Mouse (Mus musculus) monocyte, adult 59 days (primary cell): ENCODE results near the gene Hsf5. TPM values are rescaled to one million over a fixed set of nuclear protein-coding genes. Genes with fewer than 3 reads are reported as not detected.

ENCODE experiments used
- total RNA-seq, 2 experiments: library from RNA; stranded (reverse); gene quantifications; one replicate each; pipeline ENCODE4 v1.2.4; 2023

Gene Hsf5
- total RNA-seq = under 1 TPM; 0.15 to 0.18 TPM

DNA sequence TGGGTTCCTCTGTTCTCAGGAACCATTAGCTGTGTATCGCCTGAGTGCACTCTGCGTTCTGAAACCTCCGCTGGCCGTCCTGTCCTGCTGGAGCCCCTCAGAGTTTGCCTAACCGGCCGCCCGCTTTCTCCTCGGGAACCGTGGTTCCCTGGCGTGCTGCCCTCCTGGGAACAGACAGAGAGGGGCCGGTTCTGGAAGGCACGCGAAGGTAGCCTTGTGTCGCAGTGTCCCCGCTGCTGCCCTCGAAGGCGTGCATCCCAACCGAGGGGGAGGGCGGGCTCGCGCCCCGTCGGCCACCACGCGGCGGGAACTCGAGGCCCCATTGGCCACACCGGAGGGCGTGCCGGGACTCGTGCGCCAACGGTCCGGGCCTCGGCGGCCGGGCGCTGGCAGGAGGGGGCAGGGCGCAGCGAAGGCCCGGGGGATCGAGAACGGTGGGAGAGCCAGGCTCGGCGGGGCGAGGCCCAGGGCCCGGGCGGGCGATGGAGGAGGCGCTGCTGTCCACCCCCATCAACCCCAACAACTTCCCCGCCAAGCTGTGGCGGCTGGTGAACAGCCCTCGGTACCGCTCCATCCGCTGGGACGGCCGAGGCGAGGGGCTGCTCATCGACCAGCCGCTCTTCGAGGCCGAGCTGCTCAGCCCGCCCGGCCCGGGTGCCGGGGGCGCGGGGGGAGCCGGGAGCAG is at the start of gene Hsf5:
Gene Hsf5, plus strand, starts transcription at position 375 of the 685 bp plus-strand sequence.

DNA sequence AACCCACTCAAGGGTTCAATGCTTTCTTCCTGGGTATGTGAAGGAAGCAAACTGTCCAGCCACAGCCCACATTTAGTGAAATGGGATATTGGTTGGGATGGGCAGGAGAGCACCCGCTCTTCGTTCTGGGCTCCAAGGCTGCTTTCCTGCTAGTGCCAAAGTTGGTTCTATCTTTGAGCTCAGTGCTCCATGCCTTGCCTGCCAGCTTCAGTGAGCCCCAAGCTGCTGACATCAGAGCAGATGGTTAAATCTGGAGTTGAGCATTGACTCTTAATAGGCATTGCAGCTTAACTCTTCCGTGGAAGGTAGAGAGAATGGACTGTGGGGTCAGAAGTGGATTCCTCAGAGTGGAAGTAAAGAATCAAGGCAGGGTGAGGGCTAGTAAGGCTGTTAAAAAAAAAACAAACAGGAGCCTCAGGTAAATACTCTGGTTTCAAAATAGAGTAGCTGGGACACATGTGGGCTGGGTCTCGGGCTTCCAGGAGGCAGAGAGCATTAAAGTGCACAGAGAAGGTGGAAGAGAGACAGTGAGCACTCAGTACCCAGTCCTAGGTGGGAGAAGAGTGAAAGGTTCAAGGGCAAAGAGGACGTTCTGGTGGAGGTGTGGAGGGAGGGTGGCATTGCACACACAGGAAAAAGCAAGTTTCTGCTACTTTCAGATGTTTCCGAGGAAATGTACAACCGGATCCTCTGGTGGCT is 48.6 kb upstream of the Hsf5 start, which contains the start of gene Sept4:
Gene Sept4, plus strand, starts transcription at position 649 of the 699 bp plus-strand sequence.

DNA sequence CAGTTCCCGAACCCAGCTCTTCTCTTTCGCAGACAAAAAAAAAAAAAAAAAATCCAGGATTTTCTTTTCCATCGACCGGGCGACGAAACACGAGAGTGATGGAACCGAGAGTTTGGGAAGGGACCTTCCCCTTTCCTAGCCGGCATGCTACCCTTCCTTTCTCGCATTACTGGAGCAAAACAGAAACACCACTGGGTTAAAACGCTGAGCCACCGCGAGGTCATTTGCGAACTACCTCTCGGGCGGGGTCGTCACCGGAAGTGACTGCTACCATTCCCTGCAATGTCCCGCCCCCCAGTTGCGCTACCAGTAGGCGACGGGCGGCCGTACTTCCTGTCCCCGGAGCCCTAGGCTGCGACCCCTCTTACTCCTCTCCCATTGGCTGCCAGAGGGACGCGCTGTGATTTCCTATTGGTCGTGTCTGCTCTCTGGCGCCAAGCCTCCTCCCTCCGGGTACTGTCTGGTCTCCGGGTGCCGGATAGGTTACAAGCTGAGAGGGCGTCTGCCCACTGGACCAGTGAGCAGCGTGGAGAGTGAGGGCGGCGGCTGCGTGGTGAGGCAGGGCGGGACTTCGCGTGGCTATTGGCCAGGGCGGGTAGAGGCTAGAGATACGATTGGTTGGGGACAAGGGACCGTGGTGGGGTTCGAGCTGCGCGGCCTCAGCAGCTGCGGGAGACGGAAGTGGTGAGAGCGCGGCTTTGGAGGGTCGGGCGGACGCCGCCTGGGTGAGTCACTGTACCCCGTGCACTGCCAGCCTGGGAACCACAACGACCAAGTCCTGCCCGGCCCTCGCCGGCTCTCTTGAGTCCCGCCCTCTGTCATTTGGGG is 25.2 kb upstream of the Hsf5 start, which contains the start of gene Mtmr4:
Gene Mtmr4, plus strand, starts transcription at position 637 of the 828 bp plus-strand sequence.

GRCm38 (mm10) chr11:87662407-87662806 is 45.4 kb downstream of the Hsf5 start, which contains the start of gene Rnf43:
Rnf43 (plus strand) TSS chr11:87662722.

Other genes starting within 250 kb of the Hsf5 start
- gene Rad51c, start 212.2 kb upstream of the Hsf5 start, total RNA-seq = 1 to 10 TPM; 1.5 to 1.9 TPM
- gene Tex14, start 212.1 kb upstream of the Hsf5 start, total RNA-seq = under 1 TPM; 0.88 to 1.00 TPM
- gene Gm11492, start 50.5 kb upstream of the Hsf5 start, total RNA-seq = not detected
- under 1 TPM in 1 of 2 experiments, not detected in 1; 0.39 TPM for gene Sept4, start 48.3 kb upstream of the Hsf5 start, total RNA-seq
- gene Mtmr4, start 25.0 kb upstream of the Hsf5 start, total RNA-seq = 10 to 100 TPM; 34.2 to 35.0 TPM
- gene Rnf43, start 45.6 kb downstream of the Hsf5 start, total RNA-seq = 1 to 10 TPM in 1 of 2 experiments, under 1 TPM in 1; 0.58 to 1.8 TPM
- 100 to 1,000 TPM; 114 to 119 TPM for gene Supt4a, start 120.4 kb downstream of the Hsf5 start, total RNA-seq
- gene Tspoap1, start 143.4 kb downstream of the Hsf5 start, total RNA-seq = 1 to 10 TPM; 4.2 to 4.3 TPM
- 1 to 10 TPM; 2.1 to 2.8 TPM for gene Mpo, start 176.4 kb downstream of the Hsf5 start, total RNA-seq
- gene Lpo, start 211.1 kb downstream of the Hsf5 start, total RNA-seq = not detected
- 1 to 10 TPM; 8.3 to 9.5 TPM for gene Mks1, start 236.1 kb downstream of the Hsf5 start, total RNA-seq